18 mouse cellular contexts compared by ENCODE assay signal in the genomic region with DNA sequence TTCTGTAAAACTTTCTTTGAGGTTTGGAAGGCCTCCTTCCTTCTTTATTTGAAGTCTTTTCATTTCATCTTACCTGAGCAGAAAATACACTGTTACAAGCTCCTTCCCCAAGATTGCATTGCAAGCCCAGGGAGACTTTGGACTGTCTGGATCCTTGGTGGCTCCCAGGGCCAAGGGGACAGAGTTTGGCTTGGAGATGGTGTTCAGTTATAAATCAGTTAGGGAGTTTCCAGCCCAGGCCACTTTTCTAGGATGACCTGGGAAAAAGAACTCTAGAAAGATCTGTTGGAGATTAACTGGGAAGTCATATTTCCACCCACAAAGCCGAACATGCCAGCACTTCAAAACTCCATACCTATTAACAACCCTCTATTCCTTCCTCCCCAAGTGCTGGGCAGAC. TPM values are rescaled to one million over a fixed set of nuclear protein-coding genes. Genes with fewer than 3 reads are reported as not detected.
"Had no signal": no experiment of that assay in that cellular context is flagged by ENCODE, and none has a peak within 500 bp of the region (broad histone marks: within the 10 kb centered on the region; RNA-seq: fewer than 3 reads in every experiment).

No protein-coding gene starts in this region.

- H3K4me2 ChIP-seq: lung, embryonic 14.5 days; midbrain, embryonic 12.5 days; neural tube, embryonic 13.5 days; neural tube, embryonic 15.5 days; stomach, embryonic 15.5 days had no signal

- H3K9ac ChIP-seq: lung, embryonic 14.5 days; midbrain, embryonic 12.5 days; neural tube, embryonic 13.5 days; neural tube, embryonic 15.5 days; stomach, embryonic 15.5 days had no signal

- H3K27me3 ChIP-seq: neural tube, embryonic 15.5 days; stomach, embryonic 15.5 days had no signal

- DNase-seq: lung, adult 18-20 months; lung, embryonic 14.5 days; lung, postnatal 10 days; lung, postnatal 4 days; midbrain, embryonic 14.5 days; right cerebral cortex, postnatal 14 days; thymus, adult 2 months; thymus, postnatal 25 days; thymus, postnatal 4 days had no signal

- H3K4me1 ChIP-seq: midbrain, embryonic 10.5 days; neural tube, embryonic 13.5 days; neural tube, embryonic 15.5 days had no signal

- ATAC-seq: midbrain, embryonic 16.5 days had no signal

- H3K36me3 ChIP-seq: midbrain, embryonic 10.5 days; midbrain, embryonic 12.5 days; neural tube, embryonic 13.5 days; neural tube, embryonic 15.5 days; stomach, embryonic 15.5 days had no signal

- H3K9me3 ChIP-seq: midbrain, embryonic 10.5 days; midbrain, embryonic 12.5 days; neural tube, embryonic 13.5 days; neural tube, embryonic 15.5 days; stomach, embryonic 15.5 days had no signal

- H3K4me3 ChIP-seq: midbrain, embryonic 10.5 days; midbrain, embryonic 12.5 days; myocyte; neural tube, embryonic 13.5 days; neural tube, embryonic 15.5 days; stomach, embryonic 15.5 days had no signal

- H3K27ac ChIP-seq: midbrain, embryonic 10.5 days; midbrain, embryonic 12.5 days; neural tube, embryonic 13.5 days; neural tube, embryonic 15.5 days; stomach, embryonic 15.5 days; stomach, postnatal 0 days had no signal

RNA-seq across cellular contexts. Expression of a gene that starts 39.6 kb away (rescaled TPM):
- polyA plus RNA-seq: lung, embryonic 14.5 days; lung, embryonic 16.5 days; myocyte; neural tube, embryonic 13.5 days; stomach, embryonic 15.5 days; stomach, postnatal 0 days had no signal
